Mouse (Mus musculus): ENCODE results near the gene Morn1. TPM values are rescaled to one million over a fixed set of nuclear protein-coding genes. Genes with fewer than 3 reads are reported as not detected.
A peak's percentile ranks its signal among the peaks of the same experiment; 100 is the strongest.

The Morn1 gene
- polyA plus RNA-seq, 2 experiments = 4.7 to 7.9 TPM

GRCm38 (mm10) chr4:155109471-155109870 is 23.1 kb downstream of the Morn1 start:
- ATAC-seq (ENCODE audit: low FRiP score, low read depth) (no peak), DNase-seq (ENCODE audit: low spot score) (peak; percentile 20)
- no peaks in the 10 kb centered on the region for H3K9me3 ChIP-seq (ENCODE audit: control insufficient read depth, low read length)
- H3K9ac ChIP-seq (ENCODE audit: low read depth, low read length, severe bottlenecking) = 0 out of 2 replicates have a peak overlapping the region, but pooled peaks have one; percentile 9
- H3K36me3 ChIP-seq (ENCODE audit: control insufficient read depth, insufficient read depth, low read length) = no peaks in the 10 kb centered on the region
- H3K27ac ChIP-seq (replicated peaks; ENCODE audit: low read depth, low read length) = peak overlapping the region; percentile 55
- H3K4me1 ChIP-seq (ENCODE audit: control insufficient read depth, insufficient read depth, low read length) = peaks cover 29% of the 10 kb centered on the region
- WGBS = 24% methylated on average over 5 of the region's 5 CpGs
- TF ChIP-seq POLR2A (IDR thresholded peaks at IDR 0.05; ENCODE audit: borderline replicate concordance, extremely low read depth, insufficient read depth, insufficient read length) = no peak
- H3K4me3 ChIP-seq (replicated peaks; ENCODE audit: low read length) = no peak overlapping the region
- H3K27me3 ChIP-seq (ENCODE audit: control insufficient read depth, insufficient read depth, low read length) = no peaks in the 10 kb centered on the region
- no peak overlapping the region; the same call in 1 of the 2 replicates for H3K4me2 ChIP-seq (replicated peaks; ENCODE audit: low read depth, low read length, severe bottlenecking)

- Histone ChIP-seq H3K4me1 (ENCODE audit: control insufficient read depth, insufficient read depth, low read length) (peaks cover 33% of the 10 kb centered on the region), H3K27ac (replicated peaks; ENCODE audit: low read depth, low read length) (peak overlapping the region; percentile 74), H3K4me3 (replicated peaks; ENCODE audit: low read length) (no peak overlapping the region), H3K9ac (ENCODE audit: low read depth, low read length, severe bottlenecking) (peak overlapping the region; percentile 25; the same call in 1 of the 2 replicates), H3K27me3 (ENCODE audit: control insufficient read depth, insufficient read depth, low read length) (no peaks in the 10 kb centered on the region), H3K4me2 (replicated peaks; ENCODE audit: low read depth, low read length, severe bottlenecking) (peak overlapping the region; percentile 13; the same call in 1 of the 2 replicates), H3K9me3 (ENCODE audit: control insufficient read depth, low read length) (0 out of 2 replicates have a peak, but pooled peaks cover 5% of the 10 kb centered on the region), H3K36me3 (ENCODE audit: control insufficient read depth, insufficient read depth, low read length) (no peaks in the 10 kb centered on the region)
- 29% methylated on average over 8 of the region's 8 CpGs for WGBS
- no peak for TF ChIP-seq POLR2A (IDR thresholded peaks at IDR 0.05; ENCODE audit: borderline replicate concordance, extremely low read depth, insufficient read depth, insufficient read length)
- DNase-seq (ENCODE audit: low spot score) = peak; percentile 74
- peak; percentile 50; the same call in 1 of the 2 replicates for ATAC-seq (ENCODE audit: low FRiP score, low read depth)
These were observed 27.5 kb downstream of the Morn1 start for GRCm38 (mm10) chr4:155113766-155114410.

DNA sequence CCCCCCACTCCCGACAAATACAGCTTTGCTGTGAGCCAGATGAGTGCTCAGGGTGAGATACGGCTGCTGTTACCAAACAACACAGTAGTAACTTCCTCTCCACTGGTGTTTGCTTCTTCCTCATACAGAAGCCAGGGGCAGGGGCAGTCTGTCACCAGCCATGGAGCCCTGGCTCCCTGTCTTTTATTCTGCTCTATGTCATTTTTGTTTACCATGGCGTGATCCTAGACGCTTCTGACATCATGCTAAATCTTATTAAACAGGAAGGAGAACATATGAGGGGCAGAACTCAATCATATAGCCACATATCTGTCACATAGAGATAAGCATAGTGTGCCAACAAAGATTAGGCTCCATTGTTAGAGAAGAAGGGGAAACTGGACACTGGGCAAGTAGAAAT is 30.2 kb downstream of the Morn1 start:
- 0 out of 2 replicates have a peak, but pooled peaks cover 5% of the 10 kb centered on the region for H3K9me3 ChIP-seq (ENCODE audit: control insufficient read depth, low read length)
- peaks cover 33% of the 10 kb centered on the region for H3K4me1 ChIP-seq (ENCODE audit: control insufficient read depth, insufficient read depth, low read length)
- DNase-seq (ENCODE audit: low spot score) (no peak), ATAC-seq (ENCODE audit: low FRiP score, low read depth) (no peak)
- H3K27ac ChIP-seq (replicated peaks; ENCODE audit: low read depth, low read length) = no peak overlapping the region
- TF ChIP-seq POLR2A (IDR thresholded peaks at IDR 0.05; ENCODE audit: borderline replicate concordance, extremely low read depth, insufficient read depth, insufficient read length) = no peak
- H3K27me3 ChIP-seq (ENCODE audit: control insufficient read depth, insufficient read depth, low read length) = no peaks in the 10 kb centered on the region
- WGBS = 94% methylated on average over 4 of the region's 4 CpGs
- no peaks in the 10 kb centered on the region for H3K36me3 ChIP-seq (ENCODE audit: control insufficient read depth, insufficient read depth, low read length)
- no peak overlapping the region for H3K9ac ChIP-seq (ENCODE audit: low read depth, low read length, severe bottlenecking)
- no peak overlapping the region for H3K4me3 ChIP-seq (replicated peaks; ENCODE audit: low read length)
- H3K4me2 ChIP-seq (replicated peaks; ENCODE audit: low read depth, low read length, severe bottlenecking) = no peak overlapping the region

- Histone ChIP-seq H3K9me3 (ENCODE audit: control insufficient read depth, low read length) (0 out of 2 replicates have a peak, but pooled peaks cover 5% of the 10 kb centered on the region), H3K4me2 (replicated peaks; ENCODE audit: low read depth, low read length, severe bottlenecking) (no peak overlapping the region), H3K9ac (ENCODE audit: low read depth, low read length, severe bottlenecking) (no peak overlapping the region), H3K27ac (replicated peaks; ENCODE audit: low read depth, low read length) (no peak overlapping the region), H3K4me1 (ENCODE audit: control insufficient read depth, insufficient read depth, low read length) (peaks cover 42% of the 10 kb centered on the region), H3K36me3 (ENCODE audit: control insufficient read depth, insufficient read depth, low read length) (no peaks in the 10 kb centered on the region), H3K27me3 (ENCODE audit: control insufficient read depth, insufficient read depth, low read length) (no peaks in the 10 kb centered on the region), H3K4me3 (replicated peaks; ENCODE audit: low read length) (no peak overlapping the region)
- ATAC-seq (ENCODE audit: low FRiP score, low read depth) (no peak), DNase-seq (ENCODE audit: low spot score) (no peak)
- 71% methylated on average over 6 of the region's 6 CpGs for WGBS
- TF ChIP-seq POLR2A (IDR thresholded peaks at IDR 0.05; ENCODE audit: borderline replicate concordance, extremely low read depth, insufficient read depth, insufficient read length) = no peak
These were observed 31.1 kb downstream of the Morn1 start for GRCm38 (mm10) chr4:155117396-155117978.

GRCm38 (mm10) chr4:155118278-155118677 is 31.9 kb downstream of the Morn1 start:
- H3K9ac ChIP-seq (ENCODE audit: low read depth, low read length, severe bottlenecking) = no peak overlapping the region
- TF ChIP-seq POLR2A (IDR thresholded peaks at IDR 0.05; ENCODE audit: borderline replicate concordance, extremely low read depth, insufficient read depth, insufficient read length) = no peak
- H3K27ac ChIP-seq (replicated peaks; ENCODE audit: low read depth, low read length) = no peak overlapping the region
- no peak overlapping the region for H3K4me3 ChIP-seq (replicated peaks; ENCODE audit: low read length)
- H3K4me1 ChIP-seq (ENCODE audit: control insufficient read depth, insufficient read depth, low read length) = peaks cover 50% of the 10 kb centered on the region
- H3K9me3 ChIP-seq (ENCODE audit: control insufficient read depth, low read length) = 0 out of 2 replicates have a peak, but pooled peaks cover 5% of the 10 kb centered on the region
- no peak overlapping the region for H3K4me2 ChIP-seq (replicated peaks; ENCODE audit: low read depth, low read length, severe bottlenecking)
- H3K36me3 ChIP-seq (ENCODE audit: control insufficient read depth, insufficient read depth, low read length) = no peaks in the 10 kb centered on the region
- DNase-seq (ENCODE audit: low spot score) (no peak), ATAC-seq (ENCODE audit: low FRiP score, low read depth) (no peak)
- no peaks in the 10 kb centered on the region for H3K27me3 ChIP-seq (ENCODE audit: control insufficient read depth, insufficient read depth, low read length)
- WGBS = 87% methylated on average over 10 of the region's 10 CpGs
